Mouse (Mus musculus) embryonic facial prominence, embryonic 13.5 days (tissue): ENCODE data around the gene Mepce. TPM values are rescaled to one million over a fixed set of nuclear protein-coding genes. Genes with fewer than 3 reads are reported as not detected.

Experiments
- ATAC-seq: fragments of 200-750 bp; cut with Nextera tagmentation; 2 replicates; pipeline ENCODE4 v1.8.0; 2017; ENCODE audit warnings: low read depth; ENCODE audit not compliant: insufficient number of reproducible peaks, insufficient read depth, low FRiP score, low TSS enrichment
- H3K27ac ChIP-seq: fragments of 300-500 bp; sonication (generic); 2 replicates; pipeline ENCODE4 v1.5.1; 2015; ENCODE audit warnings: moderate library complexity, mild to moderate bottlenecking, inconsistent platforms
- H3K27me3 ChIP-seq: fragments of 300-500 bp; sonication (generic); 2 replicates; pipeline ENCODE4 v1.6.1; 2015; ENCODE audit warnings: mild to moderate bottlenecking, inconsistent platforms
- H3K36me3 ChIP-seq: fragments of 300-500 bp; sonication (generic); 2 replicates; pipeline ENCODE4 v1.6.1; 2015; ENCODE audit warnings: mild to moderate bottlenecking, inconsistent platforms
- H3K4me1 ChIP-seq: fragments of 300-500 bp; sonication (generic); 2 replicates; pipeline ENCODE4 v1.6.1; 2015; ENCODE audit warnings: inconsistent platforms
- H3K4me2 ChIP-seq: fragments of 300-500 bp; sonication (generic); 2 replicates; pipeline ENCODE4 v1.6.1; 2015; ENCODE audit warnings: moderate library complexity, mild to moderate bottlenecking, inconsistent platforms
- H3K4me3 ChIP-seq: fragments of 300-500 bp; sonication (generic); 2 replicates; pipeline ENCODE4 v1.5.1; 2015; ENCODE audit warnings: mild to moderate bottlenecking, inconsistent platforms
- H3K9ac ChIP-seq: fragments of 300-500 bp; sonication (generic); 2 replicates; pipeline ENCODE4 v1.6.1; 2015; ENCODE audit warnings: mild to moderate bottlenecking, inconsistent platforms
- H3K9me3 ChIP-seq: fragments of 300-500 bp; sonication (generic); 2 replicates; pipeline ENCODE4 v1.6.1; 2016; ENCODE audit warnings: inconsistent platforms
- WGBS: fragments of 180-500 bp; shearing (Covaris S2); methylation state at CpG from one replicate; pipeline ENCODE4 v1.1.7; 2015; ENCODE audit warnings: mixed read lengths; 5-methylcytosine and 5-hydroxymethylcytosine counted together
- polyA plus RNA-seq: library from polyadenylated mRNA; unstranded; fragments of >200 nt; fragmentation: Nextera tagmentation; extraction: Ambion mirVana; gene quantifications from 2 replicates; pipeline ENCODE4 v1.2.1, GENCODE M21; 2015

Gene Mepce
- polyA plus RNA-seq, 1 experiment from 2014 or later = 14.7 TPM

- Histone ChIP-seq H3K27me3 (no peaks in the 10 kb centered on the region), H3K4me3 (no peak overlapping the region), H3K4me2 (no peak overlapping the region; the same call in 1 of the 2 replicates), H3K9ac (peak overlapping the region; percentile 51; the same call in 1 of the 2 replicates), H3K36me3 (peaks cover 75% of the 10 kb centered on the region), H3K4me1 (peaks cover 40% of the 10 kb centered on the region), H3K27ac (0 out of 2 replicates have a peak overlapping the region, but pooled peaks have one; percentile 4), H3K9me3 (no peaks in the 10 kb centered on the region)
- 67% methylated on average over 6 of the region's 6 CpGs for WGBS
- ATAC-seq = peak; percentile 52; the same call in 1 of the 2 replicates
Observed at GRCm38 (mm10) chr5:137734289-137735061, 53.0 kb downstream of the Mepce start.

DNA sequence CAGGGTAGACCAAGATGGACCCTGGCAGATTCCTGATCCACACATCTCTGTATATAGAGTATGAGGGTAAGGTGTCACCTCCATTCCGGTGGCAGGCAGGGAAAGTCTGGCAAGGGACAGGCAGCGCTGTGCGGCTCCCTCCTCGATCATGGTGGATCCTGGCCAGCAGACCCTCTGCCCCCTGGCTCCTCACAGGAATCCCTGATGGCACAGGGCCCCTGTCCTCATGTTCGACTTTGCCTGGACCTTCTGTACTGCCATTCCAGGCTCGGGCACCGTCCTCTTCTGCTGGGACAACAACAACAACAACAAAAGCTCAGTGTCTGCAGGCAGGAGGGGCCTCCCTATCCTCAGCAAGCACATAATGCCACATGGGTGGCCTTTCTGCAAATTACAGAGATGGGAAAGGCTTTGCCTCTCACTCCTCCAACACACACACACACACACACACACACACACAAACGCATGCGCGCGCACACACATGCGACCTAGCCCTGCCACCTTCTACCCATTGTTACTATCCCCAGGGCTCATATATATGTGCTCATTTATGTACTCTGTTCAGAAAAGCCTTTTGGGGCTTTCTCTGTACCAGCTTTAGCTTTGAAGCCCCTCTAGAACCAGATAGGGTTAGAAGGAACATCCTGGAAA, 53.7 kb downstream of the Mepce start:
- Histone ChIP-seq H3K4me3 (no peak overlapping the region), H3K27me3 (no peaks in the 10 kb centered on the region), H3K27ac (no peak overlapping the region), H3K36me3 (peaks cover 78% of the 10 kb centered on the region), H3K4me1 (peaks cover 32% of the 10 kb centered on the region), H3K4me2 (no peak overlapping the region; the same call in 1 of the 2 replicates), H3K9me3 (no peaks in the 10 kb centered on the region), H3K9ac (no peak overlapping the region; the same call in 1 of the 2 replicates)
- WGBS = 86% methylated on average over 12 of the region's 12 CpGs
- no peak for ATAC-seq

Other genes starting within 250 kb of the Mepce start
- gene Actl6b, start 234.1 kb downstream of the Mepce start, polyA plus RNA-seq = 2.8 and 4.5 TPM in 2 replicates
- gene Tfr2, start 217.8 kb downstream of the Mepce start, polyA plus RNA-seq = 0.35 and 1.7 TPM in 2 replicates
- 33.3 and 33.8 TPM in 2 replicates for gene Mospd3, start 186.6 kb downstream of the Mepce start, polyA plus RNA-seq
- gene Pcolce, start 173.9 kb downstream of the Mepce start, polyA plus RNA-seq = 122 and 135 TPM in 2 replicates
- gene Fbxo24, start 158.7 kb downstream of the Mepce start, polyA plus RNA-seq = 0.13 TPM in 1 of 2 replicates, not detected in the other
- gene Lrch4, start 158.5 kb downstream of the Mepce start, polyA plus RNA-seq = 31.5 and 33.9 TPM in 2 replicates
- 7.9 and 8.2 TPM in 2 replicates for gene Gm20605, start 158.5 kb downstream of the Mepce start, polyA plus RNA-seq
- 7.0 and 8.6 TPM in 2 replicates for gene Sap25, start 146.3 kb downstream of the Mepce start, polyA plus RNA-seq
- 0.26 and 0.32 TPM in 2 replicates for gene Irs3, start 141.9 kb downstream of the Mepce start, polyA plus RNA-seq
- gene Agfg2, start 102.9 kb downstream of the Mepce start, polyA plus RNA-seq = 15.8 and 19.2 TPM in 2 replicates
- 3.5 and 4.4 TPM in 2 replicates for gene Nyap1, start 46.0 kb downstream of the Mepce start, polyA plus RNA-seq
- 129 and 134 TPM in 2 replicates for gene Tsc22d4, start 41.9 kb downstream of the Mepce start, polyA plus RNA-seq
- 28.4 and 30.6 TPM in 2 replicates for gene Ppp1r35, start 8.8 kb downstream of the Mepce start, polyA plus RNA-seq
- 36.1 and 39.7 TPM in 2 replicates for gene Zcwpw1, start 143 bp upstream of the Mepce start, polyA plus RNA-seq
- 0.31 and 0.70 TPM in 2 replicates for gene Pilra, start 48.6 kb upstream of the Mepce start, polyA plus RNA-seq
- not detected in 2 replicates for gene Pilrb1, start 70.5 kb upstream of the Mepce start, polyA plus RNA-seq
- gene Pilrb2, start 84.2 kb upstream of the Mepce start, polyA plus RNA-seq = not detected in 2 replicates
- 0.34 TPM in 1 of 2 replicates, not detected in the other for gene Cyp3a13, start 134.0 kb upstream of the Mepce start, polyA plus RNA-seq
- gene Gjc3, start 175.4 kb upstream of the Mepce start, polyA plus RNA-seq = 0.46 and 0.52 TPM in 2 replicates
- gene Azgp1, start 193.9 kb upstream of the Mepce start, polyA plus RNA-seq = 0.17 and 0.40 TPM in 2 replicates
- gene Smok3a, start 233.6 kb upstream of the Mepce start, polyA plus RNA-seq = not detected in 2 replicates
- gene Smok3b, start 233.8 kb upstream of the Mepce start, polyA plus RNA-seq = not detected in 2 replicates